Mouse (Mus musculus) CH12.LX (cell line): ENCODE measurements around the gene Necab2.

ENCODE experiments used
- CHD1 ChIP-seq: IDR thresholded peaks from 2 replicates; pipeline ENCODE4 v1.6.1; 2012; ENCODE audit warnings: low read depth, low read length, improper control_type of control experiment, inconsistent platforms
- CHD2 ChIP-seq: IDR thresholded peaks from 2 replicates; pipeline ENCODE4 v1.6.1; 2011; ENCODE audit warnings: low read length, improper control_type of control experiment
- CTCF ChIP-seq, 2 experiments: IDR thresholded peaks in 1 of 2; conservative IDR thresholded peaks in 1 of 2; 2 replicates each; pipeline ENCODE4 v1.5.1; 2011 to 2012; ENCODE audit warnings: low read depth in 2 of 2, low read length in 2 of 2, improper control_type of control experiment in 1 of 2, inconsistent platforms in 1 of 2, mild to moderate bottlenecking in 1 of 2, moderate library complexity in 1 of 2
- ELF1 ChIP-seq: IDR thresholded peaks from 2 replicates; pipeline ENCODE4 v1.6.1; 2014; ENCODE audit warnings: low read depth, mild to moderate bottlenecking, inconsistent platforms, low read length, improper control_type of control experiment
- MAZ ChIP-seq: IDR thresholded peaks from 2 replicates; pipeline ENCODE4 v1.6.1; 2012; ENCODE audit warnings: low read depth, mild to moderate bottlenecking, inconsistent platforms, low read length, improper control_type of control experiment, moderate library complexity
- MYC ChIP-seq: IDR thresholded peaks from 2 replicates; pipeline ENCODE4 v1.6.1; 2011; ENCODE audit warnings: low read depth, mild to moderate bottlenecking, improper control_type of control experiment, low read length
- NRF1 ChIP-seq: IDR thresholded peaks from 2 replicates; pipeline ENCODE4 v1.6.1; 2014; ENCODE audit warnings: low read depth, mild to moderate bottlenecking, inconsistent platforms, low read length, improper control_type of control experiment, moderate library complexity
- POLR2A ChIP-seq: IDR thresholded peaks from 2 replicates; pipeline ENCODE4 v1.6.1; 2011; ENCODE audit warnings: low read depth, mild to moderate bottlenecking, improper control_type of control experiment, low read length
- TCF12 ChIP-seq: IDR thresholded peaks from 2 replicates; pipeline ENCODE4 v1.6.1; 2014; ENCODE audit warnings: low read depth, mild to moderate bottlenecking, inconsistent platforms, low read length, improper control_type of control experiment
- UBTF ChIP-seq: IDR thresholded peaks from 2 replicates; pipeline ENCODE4 v1.6.1; 2012; ENCODE audit warnings: low read depth, mild to moderate bottlenecking, inconsistent platforms, low read length, improper control_type of control experiment, moderate library complexity
- ZC3H11A ChIP-seq: IDR thresholded peaks from 2 replicates; pipeline ENCODE4 v1.6.1; 2012; ENCODE audit warnings: low read depth, mild to moderate bottlenecking, inconsistent platforms, low read length, improper control_type of control experiment
- ZKSCAN1 ChIP-seq: IDR thresholded peaks from 2 replicates; pipeline ENCODE4 v1.6.1; 2012; ENCODE audit warnings: low read depth, inconsistent platforms, low read length, improper control_type of control experiment, borderline replicate concordance

- no peak for TF ChIP-seq CHD2
- TF ChIP-seq CTCF (conservative IDR thresholded peaks at IDR 0.05 in 1 of 2, IDR thresholded peaks at IDR 0.05 in 1 of 2; ENCODE audit: low read depth in 2 of 2, low read length in 2 of 2) = no peak
- no peak for TF ChIP-seq TCF12
- no peak for TF ChIP-seq ZKSCAN1
- TF ChIP-seq ELF1 = no peak
- no peak for TF ChIP-seq MAZ
- TF ChIP-seq CHD1 = no peak
- TF ChIP-seq MYC = no peak
- no peak for TF ChIP-seq ZC3H11A
- no peak for TF ChIP-seq NRF1
- no peak for TF ChIP-seq POLR2A
- TF ChIP-seq UBTF = no peak
Observed at GRCm38 (mm10) chr8:119503191-119503767, 56.8 kb downstream of the Necab2 start.
